Mouse (Mus musculus): Measurements from ENCODE around the gene Ciita. TPM values are rescaled to one million over a fixed set of nuclear protein-coding genes. Genes with fewer than 3 reads are reported as not detected.

Gene Ciita
- polyA plus RNA-seq, 1 experiment, result 0.01 TPM

- Histone ChIP-seq H3K36me3 (ENCODE audit: control insufficient read depth, insufficient read depth) (no peaks in the 10 kb centered on the region), H3K4me2 (ENCODE audit: low read depth) (no peak overlapping the region), H3ac (ENCODE audit: control insufficient read depth, insufficient read length) (no peak overlapping the region), H3K79me2 (ENCODE audit: control insufficient read depth, insufficient read depth) (peaks cover 13% of the 10 kb centered on the region), H3K27me3 (ENCODE audit: control insufficient read depth, insufficient read depth, insufficient read length) (no peaks in the 10 kb centered on the region), H3K4me3 (no peak overlapping the region)
- TF ChIP-seq CEBPB (IDR thresholded peaks at IDR 0.05; ENCODE audit: insufficient read depth, poor library complexity, severe bottlenecking) (no peak), POLR2A (IDR thresholded peaks at IDR 0.05; ENCODE audit: insufficient read length, low read depth) (no peak), MYOD1 (IDR thresholded peaks at IDR 0.05; ENCODE audit: control insufficient read depth in 1 of 3, insufficient read length in 2 of 3, low read depth in 2 of 3) (no peak), SRF (IDR thresholded peaks at IDR 0.05; ENCODE audit: control insufficient read depth, insufficient read length, low read depth) (no peak), MYOG (IDR thresholded peaks at IDR 0.05; ENCODE audit: control insufficient read depth in 1 of 3, insufficient read depth in 1 of 3, insufficient read length in 2 of 3, low read depth in 2 of 3) (no peak), TCF3 (IDR thresholded peaks at IDR 0.05; ENCODE audit: insufficient read length, low read depth) (no peak), MAX (IDR thresholded peaks at IDR 0.05; ENCODE audit: low read depth) (no peak), TCF12 (IDR thresholded peaks at IDR 0.05; ENCODE audit: insufficient read depth, poor library complexity, severe bottlenecking) (no peak), E2F4 (IDR thresholded peaks at IDR 0.05; ENCODE audit: insufficient read depth) (no peak), REST (IDR thresholded peaks at IDR 0.05; ENCODE audit: insufficient read depth, insufficient read length) (no peak), POLR2AphosphoS2 (IDR thresholded peaks at IDR 0.05; ENCODE audit: insufficient read length, low read depth) (no peak), USF1 (IDR thresholded peaks at IDR 0.05; ENCODE audit: low read depth) (no peak)
Observed at GRCm38 (mm10) chr16:10548938-10549337, 69.1 kb downstream of the Ciita start.

DNA sequence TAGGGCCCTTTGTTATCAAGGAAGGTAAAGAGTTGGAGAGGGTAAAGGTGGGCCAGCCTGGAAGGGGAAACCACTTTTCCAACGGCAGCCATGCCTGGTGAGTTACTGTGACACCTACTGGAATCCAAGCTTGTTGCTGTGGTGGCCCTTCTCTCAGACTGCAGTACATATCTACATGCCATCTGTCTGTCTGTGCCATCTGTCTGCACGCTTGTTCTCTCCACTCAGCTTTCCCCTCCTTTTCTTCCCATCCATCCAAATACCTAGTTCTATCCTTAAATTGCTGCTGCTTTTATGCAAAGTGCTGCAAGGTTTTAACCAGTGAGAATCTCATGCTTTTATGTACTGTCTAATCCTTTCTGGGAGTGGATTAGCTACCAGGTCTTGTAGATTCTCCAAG lies 69.7 kb downstream of the Ciita start:
- no peak overlapping the region for H3ac ChIP-seq (ENCODE audit: control insufficient read depth, insufficient read length)
- H3K79me2 ChIP-seq (ENCODE audit: control insufficient read depth, insufficient read depth), result peaks cover 13% of the 10 kb centered on the region
- H3K27me3 ChIP-seq (ENCODE audit: control insufficient read depth, insufficient read depth, insufficient read length), result no peaks in the 10 kb centered on the region
- TF ChIP-seq POLR2AphosphoS2 (IDR thresholded peaks at IDR 0.05; ENCODE audit: insufficient read length, low read depth) (no peak), TCF3 (IDR thresholded peaks at IDR 0.05; ENCODE audit: insufficient read length, low read depth) (no peak), USF1 (IDR thresholded peaks at IDR 0.05; ENCODE audit: low read depth) (no peak)
- no peak overlapping the region for H3K4me3 ChIP-seq
- H3K4me2 ChIP-seq (ENCODE audit: low read depth), result no peak overlapping the region
- no peaks in the 10 kb centered on the region for H3K36me3 ChIP-seq (ENCODE audit: control insufficient read depth, insufficient read depth)

DNA sequence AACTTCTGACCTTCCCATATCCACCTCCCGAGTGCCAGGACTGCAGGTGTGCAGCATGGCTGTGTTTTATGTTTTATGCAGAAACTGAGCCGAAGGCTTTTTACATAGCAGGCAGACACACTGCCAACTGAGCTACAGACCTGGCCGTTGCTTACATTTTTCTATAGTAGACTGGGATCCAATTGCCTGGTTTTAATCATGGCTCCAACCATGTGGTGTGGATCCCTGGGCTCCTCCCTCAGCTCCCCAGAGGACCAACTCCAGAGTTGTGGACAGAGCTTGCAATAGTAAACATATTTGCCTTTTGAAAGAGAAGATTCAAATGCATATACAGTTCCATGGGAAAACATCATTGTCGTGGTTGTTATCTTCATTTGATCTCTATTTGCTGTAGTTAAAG lies 71.7 kb downstream of the Ciita start:
- Histone ChIP-seq H3K4me3 (no peak overlapping the region), H3ac (ENCODE audit: control insufficient read depth, insufficient read length) (no peak overlapping the region), H3K36me3 (ENCODE audit: control insufficient read depth, insufficient read depth) (no peaks in the 10 kb centered on the region), H3K79me2 (ENCODE audit: control insufficient read depth, insufficient read depth) (peaks cover 8% of the 10 kb centered on the region), H3K27me3 (ENCODE audit: control insufficient read depth, insufficient read depth, insufficient read length) (no peaks in the 10 kb centered on the region), H3K4me2 (ENCODE audit: low read depth) (no peak overlapping the region)
- TF ChIP-seq MYOD1 (IDR thresholded peaks at IDR 0.05; ENCODE audit: control insufficient read depth in 1 of 3, insufficient read length in 2 of 3, low read depth in 2 of 3) (no peak), REST (IDR thresholded peaks at IDR 0.05; ENCODE audit: insufficient read depth, insufficient read length) (no peak), POLR2A (IDR thresholded peaks at IDR 0.05; ENCODE audit: insufficient read length, low read depth) (no peak), CEBPB (IDR thresholded peaks at IDR 0.05; ENCODE audit: insufficient read depth, poor library complexity, severe bottlenecking) (no peak), TCF3 (IDR thresholded peaks at IDR 0.05; ENCODE audit: insufficient read length, low read depth) (no peak), TCF12 (IDR thresholded peaks at IDR 0.05; ENCODE audit: insufficient read depth, poor library complexity, severe bottlenecking) (no peak), POLR2AphosphoS2 (IDR thresholded peaks at IDR 0.05; ENCODE audit: insufficient read length, low read depth) (no peak), MYOG (IDR thresholded peaks at IDR 0.05; ENCODE audit: control insufficient read depth in 1 of 3, insufficient read depth in 1 of 3, insufficient read length in 2 of 3, low read depth in 2 of 3) (no peak), USF1 (IDR thresholded peaks at IDR 0.05; ENCODE audit: low read depth) (no peak), SRF (IDR thresholded peaks at IDR 0.05; ENCODE audit: control insufficient read depth, insufficient read length, low read depth) (no peak), E2F4 (IDR thresholded peaks at IDR 0.05; ENCODE audit: insufficient read depth) (no peak), MAX (IDR thresholded peaks at IDR 0.05; ENCODE audit: low read depth) (no peak)

- Histone ChIP-seq H3K36me3 (ENCODE audit: control insufficient read depth, insufficient read depth) (no peaks in the 10 kb centered on the region), H3K27me3 (ENCODE audit: control insufficient read depth, insufficient read depth, insufficient read length) (no peaks in the 10 kb centered on the region), H3ac (ENCODE audit: control insufficient read depth, insufficient read length) (no peak overlapping the region), H3K4me3 (no peak overlapping the region), H3K4me2 (ENCODE audit: low read depth) (no peak overlapping the region), H3K79me2 (ENCODE audit: control insufficient read depth, insufficient read depth) (peaks cover 4% of the 10 kb centered on the region)
- TF ChIP-seq POLR2A (IDR thresholded peaks at IDR 0.05; ENCODE audit: insufficient read length, low read depth), result no peak
- TF ChIP-seq MYOD1 (IDR thresholded peaks at IDR 0.05; ENCODE audit: control insufficient read depth in 1 of 3, insufficient read length in 2 of 3, low read depth in 2 of 3), result no peak
- no peak for TF ChIP-seq MYOG (IDR thresholded peaks at IDR 0.05; ENCODE audit: control insufficient read depth in 1 of 3, insufficient read depth in 1 of 3, insufficient read length in 2 of 3, low read depth in 2 of 3)
- TF ChIP-seq MAX (IDR thresholded peaks at IDR 0.05; ENCODE audit: low read depth), result no peak
- TF ChIP-seq CEBPB (IDR thresholded peaks at IDR 0.05; ENCODE audit: insufficient read depth, poor library complexity, severe bottlenecking), result no peak
- no peak for TF ChIP-seq USF1 (IDR thresholded peaks at IDR 0.05; ENCODE audit: low read depth)
- no peak for TF ChIP-seq TCF12 (IDR thresholded peaks at IDR 0.05; ENCODE audit: insufficient read depth, poor library complexity, severe bottlenecking)
- no peak for TF ChIP-seq REST (IDR thresholded peaks at IDR 0.05; ENCODE audit: insufficient read depth, insufficient read length)
- TF ChIP-seq POLR2AphosphoS2 (IDR thresholded peaks at IDR 0.05; ENCODE audit: insufficient read length, low read depth), result no peak
- no peak for TF ChIP-seq TCF3 (IDR thresholded peaks at IDR 0.05; ENCODE audit: insufficient read length, low read depth)
- TF ChIP-seq E2F4 (IDR thresholded peaks at IDR 0.05; ENCODE audit: insufficient read depth), result no peak
- no peak for TF ChIP-seq SRF (IDR thresholded peaks at IDR 0.05; ENCODE audit: control insufficient read depth, insufficient read length, low read depth)
Observed at GRCm38 (mm10) chr16:10553858-10554257, 74.0 kb downstream of the Ciita start.

DNA sequence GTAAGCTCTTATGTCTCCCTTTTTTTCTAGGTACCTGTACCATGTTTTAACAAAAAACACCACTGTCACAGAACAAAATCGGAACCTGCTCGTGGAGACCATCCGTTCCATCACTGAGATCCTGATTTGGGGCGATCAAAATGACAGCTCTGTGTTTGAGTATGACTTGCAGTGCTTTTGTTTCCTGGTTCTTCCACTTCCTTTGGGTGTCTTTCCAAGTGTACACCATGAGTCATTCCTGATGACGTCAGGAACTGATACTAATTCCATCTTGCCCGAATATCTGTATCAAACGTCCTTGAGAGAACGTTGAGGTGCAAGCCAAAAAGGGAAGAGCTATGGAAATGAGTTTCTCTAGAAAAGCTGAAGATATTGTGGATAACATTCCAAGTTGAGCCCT lies 80.1 kb downstream of the Ciita start:
- Histone ChIP-seq H3K79me2 (ENCODE audit: control insufficient read depth, insufficient read depth) (peaks cover 4% of the 10 kb centered on the region), H3K4me2 (ENCODE audit: low read depth) (no peak overlapping the region), H3ac (ENCODE audit: control insufficient read depth, insufficient read length) (no peak overlapping the region), H3K4me3 (no peak overlapping the region), H3K36me3 (ENCODE audit: control insufficient read depth, insufficient read depth) (no peaks in the 10 kb centered on the region), H3K27me3 (ENCODE audit: control insufficient read depth, insufficient read depth, insufficient read length) (no peaks in the 10 kb centered on the region)
- TF ChIP-seq POLR2AphosphoS2 (IDR thresholded peaks at IDR 0.05; ENCODE audit: insufficient read length, low read depth) (no peak), MYOG (IDR thresholded peaks at IDR 0.05; ENCODE audit: control insufficient read depth in 1 of 3, insufficient read depth in 1 of 3, insufficient read length in 2 of 3, low read depth in 2 of 3) (no peak), MYOD1 (IDR thresholded peaks at IDR 0.05; ENCODE audit: control insufficient read depth in 1 of 3, insufficient read length in 2 of 3, low read depth in 2 of 3) (no peak), POLR2A (IDR thresholded peaks at IDR 0.05; ENCODE audit: insufficient read length, low read depth) (no peak), E2F4 (IDR thresholded peaks at IDR 0.05; ENCODE audit: insufficient read depth) (no peak), SRF (IDR thresholded peaks at IDR 0.05; ENCODE audit: control insufficient read depth, insufficient read length, low read depth) (no peak), MAX (IDR thresholded peaks at IDR 0.05; ENCODE audit: low read depth) (no peak), REST (IDR thresholded peaks at IDR 0.05; ENCODE audit: insufficient read depth, insufficient read length) (no peak), USF1 (IDR thresholded peaks at IDR 0.05; ENCODE audit: low read depth) (no peak)

Measured in myocyte (in vitro differentiated cells).